Mouse (Mus musculus) bone marrow, adult 2 months (tissue): ENCODE results near the gene Gm17660.
A peak's percentile ranks its signal among the peaks of the same experiment; 100 is the strongest.

Experiments used
- CTCF ChIP-seq: fragments of 200-500 bp; IDR thresholded peaks from 2 replicates; pipeline ENCODE4 v1.5.1; 2011; ENCODE audit warnings: low read length, control low read depth; ENCODE audit not compliant: control insufficient read depth, insufficient read depth
- POLR2A ChIP-seq: fragments of 200-500 bp; IDR thresholded peaks from 2 replicates; pipeline ENCODE4 v1.6.1; 2011; ENCODE audit warnings: low read depth, mild to moderate bottlenecking, control low read depth, low read length, borderline replicate concordance; ENCODE audit not compliant: control insufficient read depth

GRCm38 (mm10) chr5:104058021-104058420, 19.4 kb downstream of the Gm17660 start:
- TF ChIP-seq CTCF: peak; percentile 77
- no peak for TF ChIP-seq POLR2A
